Mouse (Mus musculus) kidney, embryonic 15.5 days (tissue): ENCODE data around the gene Tes. TPM values are rescaled to one million over a fixed set of nuclear protein-coding genes. Genes with fewer than 3 reads are reported as not detected.
"Not testable (repeated sequence)": the region's sequence is repeated elsewhere in the genome, so short reads cannot be mapped to it uniquely, and the experiment has no call there.

Source experiments
- ATAC-seq: fragments of 200-750 bp; cut with Nextera tagmentation; replicated peaks from 2 replicates; pipeline ENCODE4 v1.8.0; 2017; ENCODE audit warnings: moderate TSS enrichment; ENCODE audit not compliant: low FRiP score
- H3K27ac ChIP-seq: fragments of 300-500 bp; sonication (generic); 2 replicates; pipeline ENCODE4 v1.5.1; 2015; ENCODE audit warnings: mild to moderate bottlenecking, inconsistent platforms
- H3K27me3 ChIP-seq: fragments of 300-500 bp; sonication (generic); 2 replicates; pipeline ENCODE4 v1.6.1; 2015; ENCODE audit warnings: inconsistent platforms
- H3K36me3 ChIP-seq: fragments of 300-500 bp; sonication (generic); 2 replicates; pipeline ENCODE4 v1.6.1; 2015; ENCODE audit warnings: inconsistent platforms
- H3K4me1 ChIP-seq: fragments of 300-500 bp; sonication (generic); 2 replicates; pipeline ENCODE4 v1.6.1; 2015; ENCODE audit warnings: inconsistent platforms
- H3K4me2 ChIP-seq: fragments of 300-500 bp; sonication (generic); 2 replicates; pipeline ENCODE4 v1.6.1; 2015; ENCODE audit warnings: moderate library complexity, mild to moderate bottlenecking, inconsistent platforms
- H3K4me3 ChIP-seq: fragments of 300-500 bp; sonication (generic); replicated peaks from 2 replicates; pipeline ENCODE4 v1.5.1; 2015; ENCODE audit warnings: mild to moderate bottlenecking, inconsistent platforms
- H3K9ac ChIP-seq: fragments of 300-500 bp; sonication (generic); 2 replicates; pipeline ENCODE4 v1.6.1; 2015; ENCODE audit warnings: mild to moderate bottlenecking, inconsistent platforms
- H3K9me3 ChIP-seq: fragments of 300-500 bp; sonication (generic); replicated peaks from 2 replicates; pipeline ENCODE4 v1.6.1; 2016; ENCODE audit warnings: inconsistent platforms
- WGBS: fragments of 180-500 bp; shearing (Covaris S2); methylation state at CpG from one replicate; pipeline ENCODE4 v1.1.7; 2015; ENCODE audit warnings: mixed read lengths; 5-methylcytosine and 5-hydroxymethylcytosine counted together
- polyA plus RNA-seq: library from polyadenylated mRNA; unstranded; fragments of >200 nt; fragmentation: Nextera tagmentation; extraction: Ambion mirVana; gene quantifications from 2 replicates; pipeline ENCODE4 v1.2.1, GENCODE M21; 2015

Tes gene
- polyA plus RNA-seq, 1 experiment from 2014 or later = 70.5 TPM

DNA sequence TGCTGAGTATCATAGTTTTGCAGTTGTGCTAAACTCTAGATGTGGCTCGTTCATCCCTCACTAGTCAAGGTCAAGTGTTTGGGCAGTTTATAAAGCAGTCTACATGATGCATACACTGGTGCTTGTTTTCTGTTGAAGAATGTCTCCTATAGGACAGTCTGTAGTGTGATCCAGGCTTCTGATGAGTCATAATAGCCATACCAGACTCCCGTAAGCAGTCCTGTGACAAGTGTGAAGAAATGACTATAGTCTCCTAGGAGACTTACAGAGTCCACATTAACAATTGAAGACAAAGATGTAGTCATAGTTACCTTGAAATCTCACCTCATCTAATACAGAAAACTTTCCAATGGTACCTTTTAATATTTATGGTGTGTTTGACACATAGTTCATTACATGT, 4.8 kb upstream of the Tes start:
- Histone ChIP-seq H3K9ac (no peak overlapping the region), H3K27me3 (no peaks in the 10 kb centered on the region), H3K9me3 (no peaks in the 10 kb centered on the region), H3K4me1 (peaks cover 25% of the 10 kb centered on the region), H3K4me3 (no peak overlapping the region), H3K36me3 (no peaks in the 10 kb centered on the region), H3K27ac (no peak overlapping the region), H3K4me2 (no peak overlapping the region)
- no peak for ATAC-seq
- 54% methylated on average over 2 of the region's 2 CpGs for WGBS

DNA sequence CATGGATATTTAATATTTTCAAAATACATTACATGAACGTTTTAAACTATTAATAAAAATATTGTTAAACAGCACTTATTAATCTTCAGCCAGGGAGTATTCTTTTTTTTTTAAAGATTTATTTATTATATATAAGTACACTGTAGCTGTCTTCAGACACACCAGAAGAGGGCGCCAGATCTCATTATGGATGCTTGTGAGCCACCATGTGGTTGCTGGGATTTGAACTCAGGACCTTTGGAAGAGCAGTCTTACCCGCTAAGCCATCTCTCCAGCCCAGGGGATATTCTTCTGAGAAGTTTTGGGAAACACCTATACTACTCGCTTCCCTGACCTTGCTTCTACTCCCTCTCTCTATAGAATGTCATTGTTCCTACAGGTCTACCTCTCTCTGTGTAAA, 3.1 kb upstream of the Tes start:
- H3K4me2 ChIP-seq, H3K9me3 ChIP-seq, H3K4me3 ChIP-seq, H3K9ac ChIP-seq, H3K36me3 ChIP-seq, ATAC-seq, H3K27me3 ChIP-seq: not testable (repeated sequence)
- peaks cover 38% of the 10 kb centered on the region for H3K4me1 ChIP-seq
- peak overlapping the region; percentile 62 for H3K27ac ChIP-seq
- WGBS = 83% methylated on average over 4 of the region's 4 CpGs

DNA sequence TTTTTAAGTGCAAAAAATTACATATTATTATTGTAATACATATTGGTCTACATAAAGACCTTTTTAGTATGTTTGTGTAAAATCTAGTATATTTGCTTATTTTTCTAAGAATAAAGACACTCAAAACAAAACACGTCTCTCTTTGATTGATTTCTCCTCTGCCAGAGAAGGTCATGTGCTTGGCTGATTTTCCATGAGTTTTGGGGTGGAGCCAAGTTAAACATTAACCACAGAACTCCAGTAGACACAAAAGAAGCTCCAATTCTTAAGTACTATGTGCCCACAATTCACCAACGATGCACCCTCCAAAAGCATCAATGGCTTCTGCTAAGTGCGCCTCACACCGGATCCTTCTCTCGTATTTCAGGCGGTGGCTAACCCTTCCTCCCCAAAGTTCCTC, 2.6 kb upstream of the Tes start:
- H3K9ac ChIP-seq = no peak overlapping the region
- H3K36me3 ChIP-seq = no peaks in the 10 kb centered on the region
- no peaks in the 10 kb centered on the region for H3K27me3 ChIP-seq
- H3K4me2 ChIP-seq = no peak overlapping the region
- no peak for ATAC-seq
- 57% methylated on average over 6 of the region's 6 CpGs for WGBS
- H3K4me3 ChIP-seq = no peak overlapping the region
- peaks cover 40% of the 10 kb centered on the region for H3K4me1 ChIP-seq
- peak overlapping the region; percentile 62 for H3K27ac ChIP-seq
- H3K9me3 ChIP-seq = no peaks in the 10 kb centered on the region

DNA sequence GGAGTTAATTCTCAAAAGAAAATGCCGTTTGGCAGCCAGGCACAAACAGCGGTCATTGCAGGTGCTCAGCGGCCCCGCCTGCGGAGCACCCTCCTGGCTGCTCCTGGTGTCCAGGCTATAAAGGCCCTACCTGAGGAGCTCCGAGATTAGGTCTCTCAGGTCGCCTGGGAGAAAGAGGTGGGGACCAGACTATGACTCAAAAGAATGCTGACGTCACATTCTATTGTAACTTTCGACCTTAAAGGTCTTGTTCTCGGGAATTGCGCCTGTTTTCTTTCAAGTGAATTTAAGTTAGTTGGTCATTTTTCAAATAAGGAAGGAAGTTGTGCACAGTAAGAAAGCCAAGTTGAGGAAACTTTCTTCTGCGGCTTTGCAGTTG, 831 bp downstream of the Tes start:
- Histone ChIP-seq H3K36me3 (no peaks in the 10 kb centered on the region), H3K9me3 (no peaks in the 10 kb centered on the region), H3K27ac (peak overlapping the region; percentile 79), H3K9ac (peak overlapping the region; percentile 86), H3K4me1 (peaks cover 44% of the 10 kb centered on the region), H3K4me2 (peak overlapping the region; percentile 88), H3K4me3 (peak overlapping the region; percentile 88), H3K27me3 (no peaks in the 10 kb centered on the region)
- 3% methylated on average over 12 of the region's 12 CpGs for WGBS
- peak; percentile 62 for ATAC-seq

DNA sequence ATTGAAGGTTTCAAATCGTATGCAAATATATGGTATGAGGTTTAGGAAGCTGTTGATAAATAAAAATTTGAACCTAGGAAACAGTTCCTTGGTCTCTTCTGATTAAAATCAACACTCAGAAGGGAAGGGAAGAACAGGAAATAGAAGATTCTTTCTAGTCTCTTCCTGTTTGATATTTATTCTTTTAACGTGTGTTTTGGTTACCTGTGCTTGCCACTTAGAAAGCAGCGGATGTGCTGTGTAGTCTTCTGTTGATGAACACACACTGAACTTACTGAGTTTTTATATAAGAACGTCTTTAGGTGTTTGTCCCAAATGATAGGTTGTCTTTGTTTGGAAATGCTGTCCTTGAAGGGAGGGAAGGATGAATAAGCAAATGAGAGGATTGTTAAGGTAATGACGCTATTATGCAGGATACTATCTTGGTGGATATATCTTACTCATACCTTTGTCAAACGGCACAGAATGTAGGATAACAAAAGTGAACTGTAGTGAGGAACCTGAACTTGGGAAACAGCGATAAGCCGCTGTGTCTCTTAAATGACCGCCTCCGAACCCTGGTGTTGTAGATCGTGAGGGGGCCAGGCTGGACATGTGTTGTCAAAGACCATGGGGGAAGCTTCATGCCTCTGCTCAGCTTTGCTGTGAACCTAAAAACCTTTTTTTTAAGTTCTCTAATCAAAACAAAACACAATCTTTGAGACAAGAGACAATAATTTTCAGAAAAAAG, 1.4 kb downstream of the Tes start:
- Histone ChIP-seq H3K9ac (peak overlapping the region; percentile 86; the same call in 1 of the 2 replicates), H3K27ac (no peak overlapping the region), H3K27me3 (no peaks in the 10 kb centered on the region), H3K9me3 (no peaks in the 10 kb centered on the region), H3K4me1 (peaks cover 44% of the 10 kb centered on the region), H3K36me3 (no peaks in the 10 kb centered on the region), H3K4me3 (peak overlapping the region; percentile 88), H3K4me2 (peak overlapping the region; percentile 88)
- no peak for ATAC-seq
- 51% methylated on average over 11 of the region's 11 CpGs for WGBS

DNA sequence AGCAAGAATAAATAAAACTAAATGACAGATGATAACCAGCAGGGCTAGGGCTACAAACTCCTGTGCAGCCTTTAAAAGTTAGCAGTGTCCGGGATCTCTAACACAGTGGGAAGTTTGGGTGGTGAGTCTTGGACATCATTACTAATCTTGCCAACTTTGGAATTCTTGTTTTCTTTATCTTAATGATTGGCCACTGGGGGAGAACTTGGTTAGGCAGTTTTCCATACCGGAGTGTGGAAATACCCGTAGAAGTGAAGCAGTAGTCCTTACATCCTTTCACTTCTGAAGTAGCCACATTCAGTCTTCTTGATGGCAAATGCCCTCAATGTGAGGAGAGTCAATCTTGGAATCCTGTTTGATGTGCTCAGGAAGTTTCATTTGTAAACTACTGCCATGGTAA, 7.0 kb downstream of the Tes start:
- WGBS = 92% methylated on average over 3 of the region's 3 CpGs
- Histone ChIP-seq H3K27me3 (no peaks in the 10 kb centered on the region), H3K9ac (no peak overlapping the region), H3K9me3 (no peaks in the 10 kb centered on the region), H3K4me1 (peaks cover 22% of the 10 kb centered on the region), H3K27ac (no peak overlapping the region), H3K36me3 (no peaks in the 10 kb centered on the region), H3K4me3 (no peak overlapping the region), H3K4me2 (no peak overlapping the region)
- no peak for ATAC-seq

DNA sequence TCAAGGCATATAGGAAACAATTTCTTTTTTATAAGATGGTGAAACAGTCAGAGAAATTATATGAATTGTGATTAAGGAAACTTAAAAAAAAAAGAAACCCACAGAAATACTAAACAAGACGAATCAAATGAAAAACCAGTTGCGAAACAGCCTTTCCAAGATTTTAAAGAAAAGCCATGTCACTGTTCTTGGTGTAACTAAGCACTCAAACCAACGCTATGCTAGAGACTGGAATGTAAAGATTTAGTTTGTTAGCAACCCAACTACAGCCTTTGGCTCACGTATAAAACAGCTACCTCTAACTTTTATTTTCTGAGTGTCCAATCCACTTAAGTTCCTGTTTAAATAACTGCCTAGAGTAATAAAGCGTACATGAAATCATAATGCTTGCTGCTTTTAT, 7.4 kb downstream of the Tes start:
- Histone ChIP-seq H3K36me3 (no peaks in the 10 kb centered on the region), H3K4me1 (peaks cover 25% of the 10 kb centered on the region), H3K27me3 (no peaks in the 10 kb centered on the region), H3K27ac (no peak overlapping the region), H3K9ac (no peak overlapping the region), H3K4me2 (no peak overlapping the region), H3K4me3 (no peak overlapping the region), H3K9me3 (no peaks in the 10 kb centered on the region)
- WGBS = 91% methylated on average over 5 of the region's 5 CpGs
- no peak for ATAC-seq

DNA sequence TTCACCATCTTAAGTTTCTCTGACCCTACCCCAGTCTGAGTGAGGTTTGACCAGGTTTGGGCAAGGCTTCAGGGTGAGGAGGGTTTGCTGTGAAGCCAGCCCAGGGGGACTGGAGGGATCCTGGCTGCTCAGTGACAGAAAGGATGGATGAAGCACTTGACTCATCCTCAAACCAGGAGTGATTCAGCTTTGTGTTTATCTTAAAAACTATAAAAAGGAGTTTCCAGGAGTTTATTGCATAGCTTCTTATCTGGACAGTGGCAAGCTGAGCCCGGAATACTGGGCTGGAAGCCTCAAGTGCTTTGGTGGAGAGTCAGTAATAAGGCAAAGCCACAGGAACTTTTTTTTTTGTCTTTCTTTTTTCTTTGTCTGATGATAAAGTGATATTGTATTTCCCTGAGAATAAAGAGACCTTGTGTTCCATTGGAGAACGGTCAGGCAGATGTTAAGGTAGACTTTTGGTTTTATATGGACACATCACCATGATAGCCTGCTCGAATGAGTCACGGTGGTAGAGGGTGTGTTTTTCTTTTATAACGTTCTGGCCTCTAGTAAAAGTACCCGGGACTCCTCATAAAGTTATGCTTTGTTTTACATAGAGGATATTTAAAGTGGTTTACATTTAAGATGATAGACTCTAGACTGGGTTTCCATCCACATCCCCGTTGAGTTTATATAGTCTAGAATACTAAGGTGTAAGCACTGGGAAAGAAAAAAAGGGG, 8.0 kb downstream of the Tes start:
- ATAC-seq = no peak
- 79% methylated on average over 7 of the region's 7 CpGs for WGBS
- Histone ChIP-seq H3K36me3 (no peaks in the 10 kb centered on the region), H3K27ac (no peak overlapping the region), H3K4me2 (no peak overlapping the region), H3K4me3 (no peak overlapping the region), H3K9me3 (no peaks in the 10 kb centered on the region), H3K4me1 (peaks cover 25% of the 10 kb centered on the region), H3K27me3 (no peaks in the 10 kb centered on the region), H3K9ac (no peak overlapping the region)

DNA sequence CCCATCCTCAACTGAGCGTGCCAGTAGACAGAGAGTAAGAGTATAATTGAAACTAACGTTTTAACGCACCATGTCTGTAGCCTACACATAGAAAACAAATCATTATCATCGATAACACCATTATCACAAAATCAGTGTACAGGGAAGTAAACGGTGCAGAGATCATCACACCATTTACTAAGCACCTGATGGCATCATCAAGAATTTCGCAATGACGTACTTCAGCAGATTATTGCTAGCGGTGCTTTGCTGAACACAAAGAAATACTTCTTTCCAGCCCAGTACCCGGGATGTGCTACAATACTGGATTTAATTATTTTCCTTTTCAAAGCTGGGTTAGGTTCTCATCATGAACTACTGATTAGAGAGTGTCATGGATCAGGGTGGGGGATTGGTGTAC, 12.3 kb downstream of the Tes start:
- no peaks in the 10 kb centered on the region for H3K27me3 ChIP-seq
- 0 out of 2 replicates have a peak overlapping the region, but pooled peaks have one; percentile 23 for H3K27ac ChIP-seq
- H3K4me1 ChIP-seq = peaks cover 32% of the 10 kb centered on the region
- WGBS = 79% methylated on average over 9 of the region's 9 CpGs
- H3K4me2 ChIP-seq = no peak overlapping the region
- H3K9ac ChIP-seq = no peak overlapping the region
- no peak for ATAC-seq
- H3K36me3 ChIP-seq = no peaks in the 10 kb centered on the region
- H3K9me3 ChIP-seq = no peaks in the 10 kb centered on the region
- H3K4me3 ChIP-seq = no peak overlapping the region

DNA sequence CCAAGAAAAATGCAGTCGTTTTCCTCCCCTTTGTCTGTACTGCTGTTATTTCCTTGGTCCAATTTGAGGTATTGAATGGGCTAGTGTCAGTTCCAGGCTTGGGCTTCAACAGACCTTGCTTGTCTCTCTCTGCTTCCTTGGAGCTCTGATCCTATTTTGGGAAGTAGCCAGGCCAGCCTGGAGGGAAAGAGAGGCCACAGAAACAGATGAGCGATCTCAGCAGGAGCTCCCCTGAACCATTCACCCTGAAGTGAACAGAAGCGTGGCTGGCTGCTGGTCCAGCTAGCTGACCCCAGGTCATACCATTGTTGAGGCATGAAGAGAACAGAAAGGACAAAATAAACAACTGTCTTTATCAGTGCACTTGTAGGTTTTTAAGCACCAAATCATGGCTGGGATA, 12.8 kb downstream of the Tes start:
- H3K36me3 ChIP-seq = no peaks in the 10 kb centered on the region
- H3K4me2 ChIP-seq = no peak overlapping the region
- no peaks in the 10 kb centered on the region for H3K27me3 ChIP-seq
- 0 out of 2 replicates have a peak overlapping the region, but pooled peaks have one; percentile 23 for H3K27ac ChIP-seq
- H3K4me3 ChIP-seq = no peak overlapping the region
- no peaks in the 10 kb centered on the region for H3K9me3 ChIP-seq
- H3K9ac ChIP-seq = no peak overlapping the region
- ATAC-seq = peak; percentile 74
- peaks cover 32% of the 10 kb centered on the region for H3K4me1 ChIP-seq
- 18% methylated on average over 3 of the region's 3 CpGs for WGBS

DNA sequence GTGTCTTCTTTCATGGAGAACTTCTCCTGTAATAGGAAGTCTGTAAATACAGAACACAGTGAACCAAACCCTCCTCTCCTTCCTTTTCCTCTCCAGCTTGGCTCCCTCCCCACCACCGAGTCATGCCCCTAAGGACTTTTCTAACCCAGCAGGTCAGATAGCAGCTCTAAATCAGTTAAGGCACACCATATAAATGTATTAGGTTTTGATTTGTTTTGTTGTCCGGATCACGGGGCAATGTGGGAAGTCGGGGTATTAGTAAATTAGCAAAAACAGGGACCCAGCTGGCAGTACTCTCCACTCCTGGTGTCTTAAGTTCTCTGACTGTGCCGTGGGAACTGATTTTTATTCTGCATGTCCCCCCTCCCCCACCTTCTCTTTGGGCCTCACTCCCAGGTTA, 14.4 kb downstream of the Tes start:
- Histone ChIP-seq H3K27me3 (no peaks in the 10 kb centered on the region), H3K36me3 (no peaks in the 10 kb centered on the region), H3K4me3 (no peak overlapping the region), H3K4me1 (peaks cover 28% of the 10 kb centered on the region), H3K9me3 (no peaks in the 10 kb centered on the region), H3K9ac (no peak overlapping the region), H3K27ac (peak overlapping the region; percentile 59), H3K4me2 (peak overlapping the region; percentile 8; the same call in 1 of the 2 replicates)
- ATAC-seq = peak; percentile 84
- 13% methylated on average over 5 of the region's 5 CpGs for WGBS

DNA sequence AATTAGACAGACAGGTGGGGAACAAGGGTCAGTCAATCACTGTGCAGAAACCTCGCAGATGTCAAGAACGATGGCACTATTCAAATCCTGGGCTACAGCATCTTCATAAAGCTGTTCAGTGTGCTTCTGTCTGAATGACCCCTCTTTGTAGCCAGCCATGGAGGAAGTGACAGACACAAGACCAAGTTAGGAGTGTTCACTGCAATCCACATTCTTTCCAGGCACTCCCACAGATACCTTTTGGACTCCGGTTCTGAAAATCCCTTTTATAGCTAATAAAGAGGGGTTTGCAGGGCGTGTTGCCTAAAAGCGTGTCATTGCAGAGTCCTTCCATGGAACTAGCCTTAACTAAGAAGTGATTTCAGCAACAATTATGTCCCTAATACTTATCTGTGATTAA, 14.9 kb downstream of the Tes start:
- 27% methylated on average over 5 of the region's 5 CpGs for WGBS
- H3K9ac ChIP-seq = no peak overlapping the region
- no peaks in the 10 kb centered on the region for H3K27me3 ChIP-seq
- H3K4me2 ChIP-seq = peak overlapping the region; percentile 8; the same call in 1 of the 2 replicates
- peaks cover 28% of the 10 kb centered on the region for H3K4me1 ChIP-seq
- H3K36me3 ChIP-seq = no peaks in the 10 kb centered on the region
- no peaks in the 10 kb centered on the region for H3K9me3 ChIP-seq
- no peak; the same call in 1 of the 2 replicates for ATAC-seq
- no peak overlapping the region for H3K4me3 ChIP-seq
- H3K27ac ChIP-seq = peak overlapping the region; percentile 59
